Mouse (Mus musculus) urinary bladder, postnatal 10 days (tissue): ENCODE measurements at regions not wholly inside any gene's neighbourhood (a gene's known extent, or its start where the extent isn't known, plus 50 kb on each side); places are given as distances from the start of the nearest gene placed in this dataset.

Source experiments
- DNase-seq: peaks from one replicate; pipeline ENCODE4 v3.0.0; 2022; ENCODE audit warnings: low spot score

- no peak for DNase-seq
These were observed 245.8 kb upstream of the Runx1 start for GRCm38 (mm10) chr16:93071726-93072125.

DNA sequence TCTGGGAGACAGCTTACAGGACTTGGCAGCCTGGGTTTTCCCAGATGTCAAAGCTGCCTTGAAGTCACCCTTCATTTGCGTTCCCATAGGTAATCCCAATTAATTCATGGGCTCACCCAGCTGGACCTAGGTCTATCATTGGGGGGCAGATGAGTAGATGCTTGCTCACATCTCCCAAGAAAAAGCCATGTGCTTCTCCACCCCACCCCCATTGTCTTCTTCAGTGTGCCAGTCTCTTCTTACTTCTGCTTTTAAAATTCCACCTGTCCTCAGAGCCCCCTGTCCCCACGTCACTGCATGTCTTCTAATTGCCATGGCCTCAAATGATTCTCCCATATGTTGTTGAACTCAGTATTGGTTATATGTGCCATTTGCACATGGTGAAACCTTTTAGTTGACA lies 240.9 kb upstream of the Runx1 start:
- no peak for DNase-seq

DNA sequence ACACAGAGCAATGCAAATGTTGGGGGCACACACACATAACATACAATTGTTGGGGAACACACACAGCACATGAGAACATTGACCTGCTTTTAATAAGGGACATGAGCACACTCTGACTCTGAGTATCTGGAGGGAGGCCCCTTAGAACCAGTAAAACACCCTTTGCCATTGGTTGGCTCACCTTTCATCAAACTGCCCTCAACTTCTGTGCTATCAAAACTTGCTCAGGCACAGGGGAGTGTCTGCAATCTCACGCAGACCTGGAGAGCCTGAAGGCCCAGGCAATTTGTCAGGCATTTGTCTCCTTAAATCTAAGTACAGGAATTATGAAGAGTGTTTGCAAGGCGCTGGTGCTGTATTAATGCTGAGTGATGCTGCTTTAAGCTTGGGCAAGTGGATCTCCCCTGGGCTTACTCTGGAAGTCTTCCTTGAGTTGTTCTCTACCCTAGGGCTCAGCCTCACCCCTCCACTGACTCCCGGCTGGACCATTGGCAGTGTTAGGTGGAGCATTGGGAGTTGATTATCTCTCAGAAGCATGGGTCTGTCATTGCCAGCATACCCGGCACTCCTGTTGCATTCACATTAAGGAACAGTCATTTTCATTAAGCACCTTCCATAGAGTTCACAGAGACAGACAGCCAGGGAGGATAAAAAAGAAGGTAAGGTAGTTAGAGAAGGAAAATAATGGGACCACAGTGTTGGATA lies 235.7 kb upstream of the Runx1 start:
- DNase-seq = no peak

GRCm38 (mm10) chr16:93056295-93056694 lies 230.3 kb upstream of the Runx1 start:
- no peak for DNase-seq

GRCm38 (mm10) chr16:93055545-93055944 lies 229.6 kb upstream of the Runx1 start:
- DNase-seq = no peak

DNA sequence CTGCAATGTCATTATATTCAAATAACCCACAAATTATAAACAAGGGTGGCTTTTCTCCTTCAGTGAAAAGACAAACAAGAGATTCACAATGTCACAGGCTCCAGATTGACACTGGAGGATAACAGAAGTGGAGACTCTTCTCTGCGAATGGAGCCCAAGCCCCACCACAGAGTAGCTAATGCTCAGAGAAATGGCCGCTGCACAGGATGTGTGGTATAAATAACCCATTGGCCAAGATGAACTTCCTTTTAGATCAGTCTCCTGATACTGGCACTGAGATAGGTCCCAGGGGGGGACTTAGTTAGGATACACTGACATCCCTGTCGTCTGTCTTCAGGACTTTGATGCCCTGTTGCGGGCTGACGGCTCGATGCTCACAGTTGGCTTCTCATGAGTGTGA lies 225.3 kb upstream of the Runx1 start:
- no peak for DNase-seq

GRCm38 (mm10) chr16:93048418-93048932 lies 222.5 kb upstream of the Runx1 start:
- DNase-seq = no peak

GRCm38 (mm10) chr16:93047594-93047993 lies 221.6 kb upstream of the Runx1 start:
- DNase-seq = no peak

- no peak for DNase-seq
These were observed 220.3 kb upstream of the Runx1 start for GRCm38 (mm10) chr16:93046221-93046620.

DNA sequence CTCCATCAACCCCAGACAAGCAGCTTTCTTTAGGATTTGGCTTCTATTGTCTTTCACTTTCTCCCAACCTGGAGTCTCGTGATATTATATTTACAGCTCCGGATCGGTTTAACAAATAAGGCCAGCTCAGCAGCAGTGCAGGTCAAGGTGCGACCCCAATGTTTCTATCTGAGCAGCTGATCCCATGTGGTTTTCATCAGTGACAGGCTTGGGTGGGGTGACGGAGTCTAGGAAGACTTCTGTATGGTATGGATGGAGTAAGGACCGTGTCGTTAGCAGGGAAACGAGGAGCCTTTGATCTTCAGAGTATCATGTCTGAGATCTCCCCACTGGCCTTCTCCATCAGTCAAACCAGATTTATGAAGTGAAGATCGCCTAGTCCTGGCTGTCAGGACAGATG lies 217.4 kb upstream of the Runx1 start:
- DNase-seq = no peak

GRCm38 (mm10) chr16:93042941-93043340 lies 217.0 kb upstream of the Runx1 start:
- DNase-seq = no peak

GRCm38 (mm10) chr16:93042491-93042890 lies 216.5 kb upstream of the Runx1 start:
- DNase-seq = no peak

DNA sequence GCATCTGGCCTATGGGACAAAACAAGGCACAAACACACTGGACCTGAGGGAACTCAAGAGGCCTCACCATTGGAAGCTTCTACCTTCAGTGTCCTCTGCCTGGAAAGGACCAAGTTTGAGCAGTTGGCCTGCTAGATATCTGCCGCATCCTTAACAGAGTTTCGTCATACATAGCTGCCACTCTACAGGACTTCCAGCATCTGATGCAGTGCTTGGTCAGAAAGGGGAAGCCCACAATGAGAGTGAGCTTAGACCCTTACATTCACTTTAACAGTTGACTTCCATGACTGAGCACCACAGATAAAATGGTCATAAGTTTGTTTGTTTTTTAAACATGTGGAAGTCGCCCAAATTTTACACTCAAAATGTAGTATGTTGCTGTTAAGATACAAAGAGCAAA lies 215.9 kb upstream of the Runx1 start:
- no peak for DNase-seq

- DNase-seq = no peak
These were observed 215.4 kb upstream of the Runx1 start for GRCm38 (mm10) chr16:93041399-93041798.

GRCm38 (mm10) chr16:93035626-93036025 lies 209.7 kb upstream of the Runx1 start:
- DNase-seq = no peak

DNA sequence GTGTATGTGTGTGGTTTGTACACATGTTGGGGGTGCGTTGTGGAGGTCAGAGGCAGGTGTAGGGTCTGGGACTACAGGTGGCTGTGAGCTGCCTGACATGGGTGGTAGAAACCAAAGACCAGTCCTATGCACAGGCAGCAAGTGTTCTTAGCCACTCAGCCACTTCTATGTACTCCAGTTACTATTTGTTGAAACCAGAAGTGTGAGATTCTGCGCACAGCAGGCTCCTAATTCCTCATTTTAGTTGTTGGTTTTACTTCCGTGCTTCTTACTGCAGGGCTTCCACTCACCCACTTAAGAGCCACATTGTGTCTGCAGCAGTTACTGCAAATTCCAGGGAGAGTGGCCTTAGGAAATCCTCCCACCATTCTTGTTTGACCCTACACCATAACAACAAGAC lies 208.0 kb upstream of the Runx1 start:
- no peak for DNase-seq

DNA sequence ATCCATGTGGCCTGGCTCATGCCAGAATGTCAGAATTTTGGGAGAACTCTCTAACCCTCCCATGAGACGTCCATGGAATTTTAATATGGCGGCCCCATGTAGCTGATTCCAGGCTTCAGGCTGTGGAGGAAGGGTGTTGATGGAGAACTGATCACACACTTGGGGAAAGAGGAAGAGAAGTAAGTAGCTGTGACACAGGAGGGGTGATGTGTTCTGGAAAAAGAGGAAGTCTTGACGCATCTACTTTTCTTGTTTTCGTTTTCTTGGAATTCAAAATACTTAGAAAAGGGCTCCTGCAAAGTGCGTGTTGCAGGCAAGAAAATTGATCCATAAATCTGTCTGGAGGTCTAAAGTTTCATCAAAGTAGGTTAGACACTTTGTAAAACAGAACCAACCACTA lies 205.7 kb upstream of the Runx1 start:
- DNase-seq = no peak

DNA sequence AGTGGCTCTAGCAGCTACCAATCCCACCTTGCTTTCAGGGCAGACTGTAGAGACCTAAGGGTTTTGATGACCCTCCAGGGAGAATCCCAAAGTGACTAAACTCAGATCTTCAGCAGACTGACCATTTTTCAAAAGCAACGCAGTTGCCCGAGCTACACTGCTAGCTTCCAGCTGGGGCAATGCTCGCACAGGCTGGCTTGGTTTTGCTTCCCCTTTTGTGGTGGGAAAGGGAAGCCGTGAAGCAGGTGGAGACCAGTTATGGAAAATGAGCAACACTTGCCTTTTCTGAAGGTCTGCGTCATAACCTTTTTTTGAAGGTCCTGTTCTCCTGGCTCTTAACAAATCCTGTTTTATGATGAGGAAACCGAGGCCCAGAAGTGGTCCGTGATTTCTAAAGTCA lies 202.7 kb upstream of the Runx1 start:
- no peak for DNase-seq

DNA sequence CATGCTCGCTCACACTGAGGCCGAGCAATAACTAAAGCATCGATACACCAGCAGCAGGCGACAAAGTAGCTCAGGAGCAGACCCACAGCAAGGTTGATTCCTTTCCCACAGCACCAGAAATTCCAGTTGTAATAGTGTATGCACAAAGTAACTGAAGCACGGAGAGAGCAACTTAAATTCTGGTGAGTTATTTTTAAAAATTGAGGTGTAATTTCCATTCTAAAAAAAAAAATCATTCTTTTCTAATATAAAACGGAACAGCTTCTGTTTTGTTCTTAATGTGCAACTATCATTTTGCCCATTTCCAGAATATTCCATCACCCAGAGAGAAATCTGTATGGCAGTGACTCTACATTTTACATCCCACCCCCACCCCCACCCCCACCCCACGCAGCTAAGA lies 202.1 kb upstream of the Runx1 start:
- DNase-seq = no peak

DNA sequence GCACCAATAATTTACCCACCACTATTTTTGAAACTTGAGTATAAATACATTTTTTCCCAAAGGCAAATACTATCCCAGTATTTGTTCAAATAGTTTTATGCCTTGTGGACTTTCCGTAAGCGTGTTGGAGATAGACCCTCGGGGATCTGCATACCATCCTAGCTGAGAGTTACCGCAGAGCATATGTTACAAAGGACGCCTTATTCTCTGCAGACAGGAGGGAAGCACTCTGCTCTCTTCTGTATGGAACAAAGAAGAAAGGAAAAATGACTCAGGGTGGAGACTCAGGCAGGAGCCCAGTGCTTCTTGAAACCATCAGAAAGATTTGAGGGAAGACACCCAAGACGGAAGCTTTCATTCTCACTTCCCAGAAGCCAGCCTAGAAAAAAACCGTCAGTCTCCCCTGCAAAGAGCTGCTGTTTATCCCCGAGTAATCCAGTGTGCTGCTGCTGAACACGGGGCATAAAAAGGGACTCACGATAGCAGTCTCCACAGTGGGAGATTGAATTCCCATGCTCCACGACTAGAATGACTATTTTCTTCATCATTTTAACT lies 200.2 kb upstream of the Runx1 start:
- DNase-seq = no peak

DNA sequence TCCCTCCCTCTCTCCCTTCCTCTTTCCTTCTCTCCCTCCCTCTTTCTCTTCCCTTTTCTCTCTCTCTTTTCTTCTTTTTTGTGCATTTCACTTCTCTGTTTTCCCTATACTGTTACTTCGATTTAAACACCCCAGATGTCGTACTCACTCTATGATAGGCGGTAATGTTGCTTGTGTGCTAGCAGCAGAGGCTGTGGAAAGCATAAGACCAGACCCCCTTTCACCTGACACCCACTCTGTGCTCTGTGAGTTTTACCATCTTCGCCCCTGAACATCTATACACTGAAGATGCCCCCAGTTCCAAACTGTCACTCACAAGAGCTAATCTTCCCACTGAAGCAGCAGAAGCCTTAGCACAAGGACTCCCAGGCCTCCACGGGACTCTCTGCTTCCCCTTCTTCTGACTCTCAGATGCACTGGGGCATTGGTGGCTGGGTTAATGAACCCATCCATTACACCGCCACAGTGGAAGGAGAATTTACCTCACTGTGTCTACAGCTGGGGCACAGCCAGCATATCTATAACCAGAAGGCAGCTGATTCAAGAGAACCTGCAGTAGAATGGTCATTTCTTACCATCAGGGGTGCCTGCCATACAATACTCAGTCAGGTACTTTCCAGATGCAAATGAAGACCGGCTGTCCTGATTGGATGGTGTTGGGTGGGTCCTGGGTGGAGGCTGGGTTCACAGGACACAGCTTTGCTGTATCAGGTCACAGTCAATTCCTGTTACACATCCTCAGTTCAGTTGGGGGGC lies 194.0 kb upstream of the Runx1 start:
- DNase-seq = no peak

DNA sequence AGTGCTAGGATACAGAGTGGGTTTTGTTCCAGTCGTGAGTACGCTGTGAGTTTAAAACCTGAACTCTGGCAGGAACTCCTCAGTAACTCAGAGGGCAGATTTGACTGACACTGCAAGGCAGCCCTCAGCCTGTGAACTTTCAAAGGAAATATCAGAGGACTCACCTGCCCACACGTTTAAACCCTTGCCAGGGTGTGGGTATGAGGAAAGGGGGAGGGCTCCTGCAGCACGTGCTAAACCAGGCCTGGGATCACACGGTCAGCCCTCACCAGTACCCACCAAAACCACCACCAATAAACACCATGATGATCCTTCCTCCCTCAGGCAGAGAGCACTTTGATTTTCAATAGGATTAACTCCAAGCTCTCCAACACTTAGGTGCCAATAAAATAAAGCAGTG lies 192.8 kb upstream of the Runx1 start:
- DNase-seq = no peak

GRCm38 (mm10) chr16:93017025-93017424 lies 191.1 kb upstream of the Runx1 start:
- DNase-seq = no peak
